Mouse (Mus musculus): Measurements from ENCODE around the gene Mnt. TPM values are rescaled to one million over a fixed set of nuclear protein-coding genes. Genes with fewer than 3 reads are reported as not detected.

Gene Mnt
- polyA plus RNA-seq, 1 experiment from 2014 or later = 49.6 TPM

DNA sequence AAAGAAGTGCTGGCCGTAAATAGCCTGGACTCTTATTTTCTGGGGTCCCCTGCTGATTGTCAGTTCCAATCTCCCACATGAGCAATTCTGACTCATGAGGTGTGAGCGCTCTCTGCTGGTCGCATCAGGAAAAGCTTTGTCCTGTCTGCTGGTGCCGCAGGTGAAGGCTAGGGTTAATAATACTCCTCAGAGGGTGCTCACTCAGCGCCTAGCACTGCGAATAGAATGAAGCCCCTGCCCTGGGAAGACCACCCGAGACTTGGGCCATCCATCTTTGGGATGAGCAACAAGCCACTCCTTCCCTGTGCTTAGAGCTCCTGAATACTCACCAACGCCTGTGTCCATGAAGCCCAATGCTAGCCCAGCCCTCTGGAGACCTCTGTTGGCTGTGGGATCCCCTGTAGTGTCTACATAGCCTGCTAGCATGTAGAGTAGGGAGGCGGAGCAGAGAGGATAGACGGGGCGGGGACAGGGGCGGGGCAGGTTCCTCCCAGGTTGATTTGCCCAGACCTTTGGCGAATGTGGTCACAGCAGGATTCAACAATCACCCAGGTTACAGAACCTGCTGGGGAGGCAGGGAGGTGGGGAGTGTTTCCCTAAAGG is 17.3 kb downstream of the Mnt start:
- 16% methylated on average over 13 of the region's 13 CpGs for WGBS (ENCODE audit: missing documents)
- Histone ChIP-seq H3K79me2 (ENCODE audit: inconsistent target) (peaks cover 10% of the 10 kb centered on the region; the same call in 1 of the 2 replicates), H3K27ac (no peak overlapping the region), H3K36me3 (ENCODE audit: inconsistent target) (peaks cover 28% of the 10 kb centered on the region), H3K4me3 (ENCODE audit: inconsistent target) (no peak overlapping the region)

DNA sequence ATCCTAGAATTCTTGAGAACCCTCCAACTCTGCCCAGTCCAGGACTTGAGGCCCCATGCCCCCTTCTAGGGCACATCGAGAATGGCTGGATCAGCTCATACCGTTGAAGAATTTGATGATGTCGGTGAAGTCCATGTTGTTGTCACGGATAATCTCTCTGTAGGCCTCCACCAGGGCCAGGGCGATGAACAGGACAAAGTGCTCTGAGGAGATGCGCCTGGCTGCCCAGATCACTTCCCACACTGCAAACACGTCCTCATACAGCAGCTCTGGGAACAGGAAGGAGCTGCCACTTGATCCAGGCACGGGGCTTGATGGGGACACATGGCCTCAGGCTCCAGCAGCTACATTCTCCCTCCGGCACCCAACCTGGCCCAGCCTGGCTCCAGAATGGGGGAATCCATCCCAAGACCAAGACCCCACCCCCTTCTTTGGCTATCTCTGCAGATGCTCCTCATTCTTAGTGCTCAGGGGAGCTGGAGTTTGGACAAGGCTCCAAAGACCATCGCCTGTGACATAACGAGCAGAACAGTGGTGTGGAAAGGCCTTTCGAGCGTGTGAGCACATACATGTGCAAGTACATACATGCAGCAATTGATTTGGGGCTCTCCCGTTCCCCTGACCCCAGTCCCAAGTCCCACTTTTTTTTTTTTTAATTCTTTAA is 20.4 kb downstream of the Mnt start:
- Histone ChIP-seq H3K36me3 (ENCODE audit: inconsistent target) (no peaks in the 10 kb centered on the region), H3K27ac (no peak overlapping the region), H3K4me3 (ENCODE audit: inconsistent target) (no peak overlapping the region), H3K79me2 (ENCODE audit: inconsistent target) (no peaks in the 10 kb centered on the region)
- WGBS (ENCODE audit: missing documents) = 94% methylated on average over 14 of the region's 14 CpGs

DNA sequence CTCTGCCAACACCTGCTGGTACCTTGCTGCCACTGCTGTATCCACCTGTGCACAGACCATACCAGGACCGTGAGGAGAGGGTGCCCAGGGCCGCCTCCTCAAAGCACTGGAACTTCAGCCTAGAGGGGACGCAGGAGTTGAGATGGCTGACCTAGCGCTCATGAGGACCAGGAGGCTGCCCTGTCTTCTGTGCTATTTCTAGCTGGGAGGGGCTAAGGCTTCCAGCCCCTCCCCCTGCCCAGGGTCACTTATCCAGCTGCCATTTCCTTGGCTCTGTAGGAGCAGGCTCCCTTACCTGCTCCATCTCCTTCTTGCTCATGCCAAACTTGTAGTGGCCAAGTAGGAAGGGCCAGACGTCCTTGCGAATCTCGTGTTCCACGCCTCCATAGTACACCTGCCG is 27.0 kb downstream of the Mnt start:
- no peak overlapping the region for H3K27ac ChIP-seq
- H3K79me2 ChIP-seq (ENCODE audit: inconsistent target) = no peaks in the 10 kb centered on the region
- 97% methylated on average over 9 of the region's 9 CpGs for WGBS (ENCODE audit: missing documents)
- no peaks in the 10 kb centered on the region for H3K36me3 ChIP-seq (ENCODE audit: inconsistent target)
- H3K4me3 ChIP-seq (ENCODE audit: inconsistent target) = no peak overlapping the region

DNA sequence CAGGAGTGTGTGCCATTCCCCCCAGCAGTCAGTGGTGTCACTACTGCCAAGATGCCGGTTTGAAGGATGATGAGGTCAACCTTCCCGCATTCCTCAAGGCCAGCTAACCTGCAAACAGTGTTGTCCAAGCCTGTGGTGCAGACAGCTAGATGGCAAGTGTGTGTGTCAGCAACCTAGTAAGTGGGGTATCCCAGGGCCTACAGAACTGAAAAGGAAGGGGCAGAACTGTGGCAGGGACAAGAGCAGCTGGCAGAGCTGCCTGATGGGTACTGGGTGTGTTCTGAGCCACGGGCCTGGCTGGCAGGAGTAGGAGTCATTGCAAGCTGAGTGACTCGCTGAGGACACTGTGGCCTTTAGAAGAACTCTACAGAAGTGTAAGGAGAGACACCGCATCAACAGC is 31.4 kb downstream of the Mnt start:
- WGBS (ENCODE audit: missing documents) = 95% methylated on average over 5 of the region's 5 CpGs
- H3K36me3 ChIP-seq (ENCODE audit: inconsistent target) = no peaks in the 10 kb centered on the region
- H3K27ac ChIP-seq = no peak overlapping the region
- H3K79me2 ChIP-seq (ENCODE audit: inconsistent target) = no peaks in the 10 kb centered on the region
- no peak overlapping the region for H3K4me3 ChIP-seq (ENCODE audit: inconsistent target)

DNA sequence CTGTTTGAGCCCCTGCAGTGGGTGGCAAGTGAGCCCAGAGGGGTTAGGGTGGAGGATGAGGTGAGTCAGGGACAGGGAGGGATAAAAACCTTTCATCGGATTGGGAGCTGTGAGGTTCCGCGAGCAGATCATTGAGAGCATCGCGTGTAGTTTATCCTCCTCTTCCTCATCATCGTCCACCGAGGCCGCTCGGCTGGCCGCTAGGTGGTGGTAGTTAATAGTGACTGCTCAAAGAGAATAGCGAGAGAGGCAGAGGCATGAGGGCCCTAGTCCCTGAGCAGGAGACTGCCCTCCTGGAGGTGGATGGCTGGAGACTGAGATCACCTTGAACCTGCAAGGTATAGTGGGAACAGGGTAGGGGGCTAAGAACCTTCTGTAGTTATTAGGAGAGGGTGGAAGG is 32.8 kb downstream of the Mnt start:
- Histone ChIP-seq H3K36me3 (ENCODE audit: inconsistent target) (no peaks in the 10 kb centered on the region), H3K4me3 (ENCODE audit: inconsistent target) (no peak overlapping the region), H3K27ac (no peak overlapping the region), H3K79me2 (ENCODE audit: inconsistent target) (no peaks in the 10 kb centered on the region)
- 79% methylated on average over 11 of the region's 11 CpGs for WGBS (ENCODE audit: missing documents)

DNA sequence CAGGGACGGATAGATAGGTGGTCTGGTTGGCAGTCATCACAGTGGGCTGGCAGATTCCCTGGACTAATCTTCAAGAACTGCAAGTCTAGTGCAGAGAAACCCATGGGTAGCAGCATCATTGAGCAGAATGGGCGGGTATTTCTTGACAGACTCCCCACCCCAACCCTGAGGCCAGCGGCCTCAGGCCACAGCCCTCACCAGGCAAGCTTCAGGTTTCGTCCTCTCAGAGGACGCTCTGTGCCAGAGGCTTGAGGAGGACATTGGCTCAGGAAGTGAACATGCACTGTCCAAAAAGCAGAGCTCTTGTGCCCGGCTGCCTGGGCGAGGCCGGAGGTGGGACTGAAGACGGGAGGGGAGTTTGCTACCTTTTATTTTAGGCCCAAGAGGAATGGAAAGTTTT is 33.7 kb downstream of the Mnt start:
- WGBS (ENCODE audit: missing documents) = 95% methylated on average over 9 of the region's 9 CpGs
- H3K27ac ChIP-seq = no peak overlapping the region
- no peaks in the 10 kb centered on the region for H3K36me3 ChIP-seq (ENCODE audit: inconsistent target)
- no peak overlapping the region for H3K4me3 ChIP-seq (ENCODE audit: inconsistent target)
- no peaks in the 10 kb centered on the region for H3K79me2 ChIP-seq (ENCODE audit: inconsistent target)

DNA sequence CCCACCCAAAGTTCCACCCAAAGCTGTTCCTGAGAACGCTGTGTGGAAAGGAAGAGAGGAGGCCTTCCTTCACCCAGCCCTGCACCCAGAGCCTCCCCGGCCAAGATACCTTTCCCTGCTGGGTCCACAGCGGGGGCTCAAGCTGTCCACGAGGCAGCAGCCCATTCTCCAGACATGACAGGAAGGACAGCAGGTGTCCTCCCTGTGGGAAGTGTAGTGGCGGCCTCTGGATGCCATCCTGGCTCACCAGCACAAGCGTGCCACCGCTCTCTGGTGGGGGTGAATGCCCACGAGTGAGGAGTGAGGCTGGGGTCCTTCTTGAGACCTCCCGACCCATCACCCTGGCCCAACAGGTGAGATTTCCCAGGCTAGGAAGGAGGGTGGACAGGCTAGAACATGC is 34.5 kb downstream of the Mnt start:
- no peak overlapping the region for H3K4me3 ChIP-seq (ENCODE audit: inconsistent target)
- 96% methylated on average over 8 of the region's 9 CpGs for WGBS (ENCODE audit: missing documents)
- H3K79me2 ChIP-seq (ENCODE audit: inconsistent target) = no peaks in the 10 kb centered on the region
- H3K27ac ChIP-seq = no peak overlapping the region
- H3K36me3 ChIP-seq (ENCODE audit: inconsistent target) = no peaks in the 10 kb centered on the region

DNA sequence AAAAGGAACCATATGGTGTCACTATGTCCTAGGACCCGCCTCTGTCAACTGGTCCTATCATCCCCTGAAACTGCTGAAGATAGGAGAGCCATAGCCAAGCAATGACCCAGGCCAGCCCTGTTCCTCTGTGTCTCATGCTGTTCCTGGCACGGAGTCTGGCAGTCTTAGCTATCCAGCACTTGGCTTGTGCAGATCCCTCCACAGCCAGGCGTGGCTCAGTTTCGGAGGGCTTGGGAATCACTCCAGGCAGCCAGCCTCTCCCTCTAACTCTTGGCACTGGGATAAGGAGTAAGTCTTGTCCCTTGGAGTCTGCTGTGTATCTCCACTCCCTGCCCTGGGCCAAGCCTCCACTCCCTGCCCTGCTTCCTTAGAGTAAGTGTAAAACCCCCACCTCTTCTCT is 35.9 kb downstream of the Mnt start:
- WGBS (ENCODE audit: missing documents) = 94% methylated on average over 4 of the region's 4 CpGs
- H3K4me3 ChIP-seq (ENCODE audit: inconsistent target) = no peak overlapping the region
- no peaks in the 10 kb centered on the region for H3K36me3 ChIP-seq (ENCODE audit: inconsistent target)
- H3K27ac ChIP-seq = no peak overlapping the region
- no peaks in the 10 kb centered on the region for H3K79me2 ChIP-seq (ENCODE audit: inconsistent target)

DNA sequence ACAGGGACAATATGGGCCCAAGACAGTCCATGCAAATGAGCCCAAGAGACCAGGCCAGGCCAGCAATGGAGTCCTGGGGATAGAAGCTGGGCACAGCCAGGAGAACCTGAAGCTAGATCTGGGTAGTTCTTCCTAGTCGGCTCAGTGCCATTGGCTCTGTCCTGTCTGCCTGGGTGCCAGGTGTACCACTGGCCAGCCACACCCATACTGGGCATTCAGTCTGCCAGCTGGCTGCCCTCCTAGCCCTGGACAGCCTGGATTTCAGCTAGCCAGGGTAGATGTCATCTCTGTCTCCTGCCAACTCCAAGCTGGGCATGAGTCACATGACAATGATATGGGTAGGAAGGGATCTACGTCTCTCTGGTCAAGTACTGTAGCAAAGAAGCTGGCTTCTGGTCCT is 36.5 kb downstream of the Mnt start:
- no peaks in the 10 kb centered on the region for H3K36me3 ChIP-seq (ENCODE audit: inconsistent target)
- no peaks in the 10 kb centered on the region for H3K79me2 ChIP-seq (ENCODE audit: inconsistent target)
- WGBS (ENCODE audit: missing documents) = 100% methylated on average over 2 of the region's 2 CpGs
- no peak overlapping the region for H3K4me3 ChIP-seq (ENCODE audit: inconsistent target)
- H3K27ac ChIP-seq = no peak overlapping the region

DNA sequence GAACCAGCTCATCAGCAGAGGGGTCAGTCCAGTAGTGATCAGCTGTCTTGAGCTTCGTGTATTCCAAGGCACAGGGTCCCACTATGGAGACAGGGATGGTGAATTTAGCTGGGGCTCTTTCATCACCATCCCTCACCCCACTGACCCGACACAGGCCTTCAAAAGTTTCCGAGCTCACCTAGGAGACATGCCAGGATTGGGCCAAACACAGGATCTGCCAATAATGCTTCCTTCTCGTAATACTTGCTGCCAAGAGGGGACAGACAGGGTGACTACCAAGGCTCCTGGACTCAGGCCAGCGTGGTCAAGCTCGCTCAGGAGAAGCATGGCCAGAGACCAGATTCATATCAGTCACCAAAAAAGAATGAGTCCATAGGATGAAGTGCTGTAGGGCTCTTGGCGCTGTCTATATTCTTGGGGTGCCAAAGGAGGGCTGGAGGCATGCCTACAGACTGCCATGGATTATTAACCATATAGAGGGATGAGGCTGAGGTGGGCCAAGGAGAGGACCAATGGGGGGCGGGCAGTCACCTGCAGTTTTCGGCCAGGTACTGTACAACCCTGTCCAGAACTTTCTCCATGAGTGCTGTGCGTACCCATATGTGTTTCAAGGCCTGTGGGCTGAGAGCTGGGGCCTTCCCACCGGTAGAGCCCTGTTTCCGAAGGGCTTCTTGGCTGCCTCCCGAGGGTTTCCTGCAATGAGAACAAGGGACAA is 37.5 kb downstream of the Mnt start:
- Histone ChIP-seq H3K27ac (no peak overlapping the region), H3K79me2 (ENCODE audit: inconsistent target) (no peaks in the 10 kb centered on the region)
- 90% methylated on average over 13 of the region's 13 CpGs for WGBS (ENCODE audit: missing documents)

DNA sequence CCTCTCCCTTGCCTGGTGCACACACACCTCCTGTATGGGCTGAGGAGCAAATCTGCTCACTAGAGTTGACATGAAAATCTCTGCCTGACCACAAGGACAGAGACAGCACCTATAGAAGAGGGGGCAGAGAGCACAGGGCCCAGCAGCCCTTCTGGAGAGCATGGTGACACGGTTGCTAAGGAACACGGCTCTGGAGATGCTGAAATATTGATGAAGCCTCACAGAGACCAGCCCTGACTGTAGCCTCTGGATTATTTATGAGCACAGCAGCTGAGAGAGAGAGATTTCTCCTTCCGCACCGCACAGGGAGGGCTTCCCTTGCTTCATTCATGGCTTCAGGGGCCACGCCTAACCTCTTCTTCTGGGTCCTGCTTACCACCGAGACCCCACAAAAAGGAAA is 38.9 kb downstream of the Mnt start:
- Histone ChIP-seq H3K79me2 (ENCODE audit: inconsistent target) (no peaks in the 10 kb centered on the region), H3K4me3 (ENCODE audit: inconsistent target) (no peak overlapping the region), H3K36me3 (ENCODE audit: inconsistent target) (no peaks in the 10 kb centered on the region), H3K27ac (no peak overlapping the region)
- 98% methylated on average over 6 of the region's 6 CpGs for WGBS (ENCODE audit: missing documents)

More for the DNA sequence above, 37.5 kb downstream of the Mnt start:
- Histone ChIP-seq H3K36me3 (ENCODE audit: inconsistent target) (no peaks in the 10 kb centered on the region), H3K4me3 (ENCODE audit: inconsistent target) (no peak overlapping the region)

DNA sequence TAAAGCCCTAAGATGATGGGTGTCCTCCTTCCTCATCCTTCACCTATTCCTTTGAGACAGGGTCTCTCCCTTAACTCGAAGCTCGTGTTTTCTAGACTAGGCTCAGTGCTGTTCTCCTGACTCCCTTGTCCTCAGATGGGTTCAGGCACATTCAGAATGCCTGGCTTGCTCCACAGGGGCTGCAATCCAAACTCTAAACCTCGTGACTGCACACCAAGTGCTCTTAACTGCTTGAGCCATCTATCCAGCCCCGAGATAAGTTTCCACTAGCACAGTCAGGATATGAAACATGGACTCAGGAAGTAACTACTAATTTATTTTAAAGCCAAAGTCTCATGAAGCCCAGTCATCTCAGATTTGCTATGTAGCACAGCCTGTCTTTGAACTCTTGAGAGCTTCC is 39.8 kb downstream of the Mnt start:
- no peaks in the 10 kb centered on the region for H3K79me2 ChIP-seq (ENCODE audit: inconsistent target)
- no peaks in the 10 kb centered on the region for H3K36me3 ChIP-seq (ENCODE audit: inconsistent target)
- WGBS (ENCODE audit: missing documents) = 89% methylated on average over 4 of the region's 4 CpGs
- no peak overlapping the region for H3K4me3 ChIP-seq (ENCODE audit: inconsistent target)
- no peak overlapping the region for H3K27ac ChIP-seq

DNA sequence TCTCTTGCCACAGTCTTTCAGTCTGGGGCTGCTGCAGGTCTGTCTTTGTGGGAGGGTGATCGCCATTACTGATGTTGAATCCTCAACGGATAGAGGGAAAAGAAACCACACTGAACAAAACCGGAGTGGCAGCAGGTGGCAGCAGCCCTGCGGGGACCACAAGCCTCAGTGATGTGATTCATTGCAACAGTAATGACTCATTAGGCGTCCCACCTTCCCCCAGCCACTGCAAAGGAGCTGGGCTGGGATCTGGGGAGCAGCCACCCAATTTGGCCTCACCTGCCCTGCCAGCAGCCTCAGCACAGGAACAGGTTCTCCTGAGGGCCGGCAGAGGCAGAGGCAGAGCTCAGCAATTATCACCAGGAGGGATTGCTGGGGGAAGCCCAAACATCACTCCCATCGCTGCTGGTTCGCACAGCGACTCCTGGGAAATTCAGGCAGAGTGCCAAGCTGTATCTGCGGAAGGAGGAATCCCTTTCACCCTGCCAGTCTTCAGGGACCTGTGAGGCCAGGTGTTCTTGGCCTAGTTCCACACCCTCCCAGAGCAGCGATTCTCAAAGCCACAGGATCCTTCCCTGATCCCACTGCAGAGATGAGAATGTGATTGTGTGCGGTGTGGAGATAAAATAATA is 40.4 kb downstream of the Mnt start:
- Histone ChIP-seq H3K27ac (no peak overlapping the region), H3K36me3 (ENCODE audit: inconsistent target) (no peaks in the 10 kb centered on the region), H3K79me2 (ENCODE audit: inconsistent target) (no peaks in the 10 kb centered on the region), H3K4me3 (ENCODE audit: inconsistent target) (no peak overlapping the region)
- 77% methylated on average over 12 of the region's 12 CpGs for WGBS (ENCODE audit: missing documents)

DNA sequence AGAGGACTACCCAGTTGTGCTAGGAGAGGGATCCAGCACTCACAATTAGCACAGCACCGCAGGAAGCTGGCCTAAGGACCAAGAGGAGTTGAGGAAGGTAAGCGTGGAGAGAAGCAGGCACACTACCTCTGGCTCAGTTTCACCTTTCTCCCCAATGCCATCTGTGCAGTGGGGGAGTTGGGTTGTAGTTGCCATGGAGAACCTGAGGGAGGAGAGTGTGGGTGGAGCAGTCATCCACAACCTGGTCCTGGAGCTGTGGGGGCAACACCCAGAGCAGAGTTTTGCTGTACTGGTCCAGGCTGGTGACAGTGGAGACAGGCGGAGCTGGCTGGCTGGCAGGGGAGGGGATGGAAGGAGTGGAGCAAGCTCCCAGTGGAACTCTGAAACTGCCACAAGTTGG is 43.9 kb downstream of the Mnt start:
- Histone ChIP-seq H3K27ac (no peak overlapping the region), H3K79me2 (ENCODE audit: inconsistent target) (no peaks in the 10 kb centered on the region), H3K36me3 (ENCODE audit: inconsistent target) (no peaks in the 10 kb centered on the region), H3K4me3 (ENCODE audit: inconsistent target) (no peak overlapping the region)
- WGBS (ENCODE audit: missing documents) = 96% methylated on average over 3 of the region's 3 CpGs

DNA sequence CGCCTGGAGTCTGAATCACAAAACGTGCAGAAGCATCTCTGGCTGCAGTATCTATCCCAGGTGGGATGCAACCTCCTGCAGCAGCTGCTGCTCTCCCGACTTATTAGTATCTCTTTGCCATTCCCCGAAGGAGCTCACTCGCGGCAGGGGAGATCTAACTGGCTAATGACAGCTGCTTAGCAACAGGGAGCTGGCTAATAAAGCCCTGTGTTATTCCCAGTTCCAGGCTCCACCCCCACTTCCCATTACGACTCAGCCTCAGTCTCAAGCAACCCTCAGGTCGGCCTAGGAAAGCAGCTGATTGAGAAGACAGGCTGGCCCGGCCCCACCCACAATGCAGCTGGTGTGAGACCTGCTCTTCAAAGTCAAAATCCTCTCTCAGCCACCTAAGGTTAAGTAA is 46.1 kb downstream of the Mnt start:
- no peaks in the 10 kb centered on the region for H3K36me3 ChIP-seq (ENCODE audit: inconsistent target)
- H3K79me2 ChIP-seq (ENCODE audit: inconsistent target) = no peaks in the 10 kb centered on the region
- 50% methylated on average over 9 of the region's 9 CpGs for WGBS (ENCODE audit: missing documents)
- no peak overlapping the region for H3K4me3 ChIP-seq (ENCODE audit: inconsistent target)
- no peak overlapping the region for H3K27ac ChIP-seq
